Mouse (Mus musculus): ENCODE results near the gene Slc43a2.

GRCm38 (mm10) chr11:75625820-75626219, 94.3 kb downstream of the Slc43a2 start:
- TF ChIP-seq JUND (IDR thresholded peaks at IDR 0.05; ENCODE audit: low read depth, low read length) (no peak), CTCF (IDR thresholded peaks at IDR 0.05 in 2 of 3, conservative IDR thresholded peaks at IDR 0.05 in 1 of 3; ENCODE audit: control insufficient read depth in 1 of 3, insufficient read depth in 1 of 3, low read depth in 2 of 3, low read length in 3 of 3, poor library complexity in 1 of 3, severe bottlenecking in 1 of 3) (no peak), EP300 (IDR thresholded peaks at IDR 0.05; ENCODE audit: low read depth in 1 of 2, low read length in 2 of 2) (no peak), ZC3H11A (IDR thresholded peaks at IDR 0.05; ENCODE audit: low read depth, low read length) (no peak), CHD2 (IDR thresholded peaks at IDR 0.05; ENCODE audit: low read length) (no peak), MAX (IDR thresholded peaks at IDR 0.05; ENCODE audit: low read length) (no peak), MAFK (IDR thresholded peaks at IDR 0.05; ENCODE audit: borderline replicate concordance, low read depth, low read length) (no peak), USF1 (IDR thresholded peaks at IDR 0.05; ENCODE audit: low read depth, low read length) (no peak), ZNF384 (IDR thresholded peaks at IDR 0.05; ENCODE audit: low read depth, low read length) (no peak), MYB (IDR thresholded peaks at IDR 0.05; ENCODE audit: low read depth, low read length) (no peak), UBTF (IDR thresholded peaks at IDR 0.05; ENCODE audit: borderline replicate concordance, insufficient read depth, low read depth, low read length) (no peak), SIN3A (IDR thresholded peaks at IDR 0.05; ENCODE audit: low read length) (no peak), RAD21 (IDR thresholded peaks at IDR 0.05; ENCODE audit: low read depth, low read length) (no peak)

All from MEL (cell line).